Mouse (Mus musculus): ENCODE measurements around the gene Commd4. TPM values are rescaled to one million over a fixed set of nuclear protein-coding genes. Genes with fewer than 3 reads are reported as not detected.
A peak's percentile ranks its signal among the peaks of the same experiment; 100 is the strongest.

Gene Commd4
- polyA plus RNA-seq, 1 experiment from 2014 or later, result 171 TPM

DNA sequence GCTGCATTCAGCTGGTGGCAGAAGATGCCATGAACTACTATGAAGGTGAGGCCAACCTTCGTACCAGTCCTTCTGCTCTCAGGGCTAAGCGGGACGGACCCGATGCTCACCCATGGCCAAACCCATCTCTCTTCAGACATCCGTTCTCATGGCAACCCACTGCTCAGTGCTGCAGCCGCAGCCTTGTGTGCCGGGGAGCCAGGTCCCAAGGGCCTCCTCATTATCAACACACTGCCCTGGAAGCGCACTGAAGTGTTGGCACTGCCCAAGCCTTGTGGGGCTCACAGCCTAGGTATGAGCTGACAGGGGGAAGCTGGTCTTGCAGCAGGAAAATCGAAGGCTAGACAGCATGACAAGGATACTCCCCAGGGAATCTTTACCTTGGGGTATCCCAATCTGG, 19.0 kb downstream of the Commd4 start:
- 93% methylated on average over 9 of the region's 9 CpGs for WGBS
- Histone ChIP-seq H3K36me3 (peaks cover 56% of the 10 kb centered on the region), H3K4me2 (replicated peaks) (no peak overlapping the region), H3K4me3 (no peak overlapping the region), H3K27me3 (no peaks in the 10 kb centered on the region), H3K9ac (replicated peaks) (no peak overlapping the region), H3K9me3 (no peaks in the 10 kb centered on the region), H3K27ac (replicated peaks) (no peak overlapping the region), H3K4me1 (no peaks in the 10 kb centered on the region)
- ATAC-seq (replicated peaks), result no peak

DNA sequence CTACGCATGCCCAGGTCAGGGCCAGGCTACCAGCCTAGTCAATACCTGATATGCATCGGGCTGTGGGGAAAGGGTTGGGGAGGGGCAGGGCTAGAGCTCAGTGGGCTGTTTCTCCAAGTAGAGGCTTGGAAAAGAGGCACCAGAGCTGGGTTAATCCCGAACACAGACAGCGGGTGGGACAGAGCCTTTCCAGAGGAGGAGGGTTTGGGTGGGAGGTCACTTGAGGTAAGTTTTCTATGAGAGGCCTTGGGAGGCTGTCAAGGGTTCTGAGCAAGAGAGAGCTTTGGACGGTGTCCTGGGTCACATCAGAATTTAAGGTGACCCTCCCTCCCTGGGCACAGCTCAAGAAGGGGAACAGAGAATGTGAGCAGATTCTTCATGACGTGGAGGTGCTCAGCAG, 19.6 kb downstream of the Commd4 start:
- H3K4me3 ChIP-seq, result no peak overlapping the region
- no peak for ATAC-seq (replicated peaks)
- no peaks in the 10 kb centered on the region for H3K9me3 ChIP-seq
- H3K4me1 ChIP-seq, result no peaks in the 10 kb centered on the region
- peaks cover 56% of the 10 kb centered on the region for H3K36me3 ChIP-seq
- WGBS, result 93% methylated on average over 6 of the region's 6 CpGs
- no peak overlapping the region for H3K9ac ChIP-seq (replicated peaks)
- no peak overlapping the region for H3K27ac ChIP-seq (replicated peaks)
- no peaks in the 10 kb centered on the region for H3K27me3 ChIP-seq
- H3K4me2 ChIP-seq (replicated peaks), result no peak overlapping the region

GRCm38 (mm10) chr9:57137777-57138176, 20.4 kb downstream of the Commd4 start:
- H3K4me2 ChIP-seq (replicated peaks), result no peak overlapping the region
- no peak overlapping the region for H3K9ac ChIP-seq (replicated peaks)
- H3K9me3 ChIP-seq, result no peaks in the 10 kb centered on the region
- peaks cover 56% of the 10 kb centered on the region for H3K36me3 ChIP-seq
- H3K27ac ChIP-seq (replicated peaks), result no peak overlapping the region
- no peaks in the 10 kb centered on the region for H3K4me1 ChIP-seq
- no peak for ATAC-seq (replicated peaks)
- H3K27me3 ChIP-seq, result no peaks in the 10 kb centered on the region
- WGBS, result 95% methylated on average over 9 of the region's 9 CpGs
- H3K4me3 ChIP-seq, result no peak overlapping the region

DNA sequence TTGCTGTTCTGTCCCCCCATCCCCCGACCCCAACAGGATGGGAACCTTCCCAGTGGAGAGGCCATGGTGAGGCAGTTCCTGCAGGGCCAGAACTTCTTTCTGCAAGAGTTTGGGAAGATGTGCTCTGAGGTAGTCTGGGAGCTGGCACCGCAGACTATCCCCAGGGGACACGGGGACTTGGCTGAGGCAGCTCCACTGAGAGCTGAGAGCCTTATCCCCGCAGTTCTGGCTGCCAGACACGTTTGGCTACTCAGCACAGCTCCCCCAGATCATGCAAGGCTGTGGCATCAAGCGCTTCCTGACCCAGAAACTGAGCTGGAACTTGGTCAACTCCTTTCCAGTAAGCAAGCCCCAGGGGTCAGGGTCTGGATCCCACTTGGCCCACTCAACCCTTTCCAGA, 20.9 kb downstream of the Commd4 start:
- Histone ChIP-seq H3K9ac (replicated peaks) (no peak overlapping the region), H3K4me1 (no peaks in the 10 kb centered on the region), H3K4me2 (replicated peaks) (no peak overlapping the region), H3K4me3 (no peak overlapping the region), H3K36me3 (peaks cover 53% of the 10 kb centered on the region), H3K27me3 (no peaks in the 10 kb centered on the region), H3K27ac (replicated peaks) (no peak overlapping the region), H3K9me3 (no peaks in the 10 kb centered on the region)
- 90% methylated on average over 6 of the region's 6 CpGs for WGBS
- ATAC-seq (replicated peaks), result no peak

GRCm38 (mm10) chr9:57130577-57131433, 27.3 kb downstream of the Commd4 start, which contains the start of gene Man2c1:
Man2c1 (plus strand) TSS chr9:57130690.
- H3K9ac ChIP-seq (replicated peaks), result peak within 1 kb of the TSS; percentile 75
- peak within 1 kb of the TSS; percentile 69 for H3K4me2 ChIP-seq (replicated peaks)
- peaks cover 33% of the 10 kb centered on the region for H3K36me3 ChIP-seq
- peak within 1 kb of the TSS; percentile 65 for H3K4me3 ChIP-seq
- H3K27me3 ChIP-seq, result no peaks in the 10 kb centered on the region
- ATAC-seq (replicated peaks), result peak; percentile 92
- H3K4me1 ChIP-seq, result peaks cover 17% of the 10 kb centered on the region
- H3K9me3 ChIP-seq, result no peaks in the 10 kb centered on the region
- peak within 1 kb of the TSS; percentile 96 for H3K27ac ChIP-seq (replicated peaks)
- under 1% methylated on average over 56 of the region's 58 CpGs for WGBS

GRCm38 (mm10) chr9:57129641-57130040, 28.5 kb downstream of the Commd4 start:
- Histone ChIP-seq H3K9ac (replicated peaks) (peak overlapping the region; percentile 75; the same call in 1 of the 2 replicates), H3K27me3 (no peaks in the 10 kb centered on the region), H3K4me3 (peak overlapping the region; percentile 65), H3K4me1 (peaks cover 17% of the 10 kb centered on the region), H3K9me3 (no peaks in the 10 kb centered on the region), H3K27ac (replicated peaks) (no peak overlapping the region), H3K36me3 (peaks cover 43% of the 10 kb centered on the region), H3K4me2 (replicated peaks) (peak overlapping the region; percentile 69)
- no peak for ATAC-seq (replicated peaks)

DNA sequence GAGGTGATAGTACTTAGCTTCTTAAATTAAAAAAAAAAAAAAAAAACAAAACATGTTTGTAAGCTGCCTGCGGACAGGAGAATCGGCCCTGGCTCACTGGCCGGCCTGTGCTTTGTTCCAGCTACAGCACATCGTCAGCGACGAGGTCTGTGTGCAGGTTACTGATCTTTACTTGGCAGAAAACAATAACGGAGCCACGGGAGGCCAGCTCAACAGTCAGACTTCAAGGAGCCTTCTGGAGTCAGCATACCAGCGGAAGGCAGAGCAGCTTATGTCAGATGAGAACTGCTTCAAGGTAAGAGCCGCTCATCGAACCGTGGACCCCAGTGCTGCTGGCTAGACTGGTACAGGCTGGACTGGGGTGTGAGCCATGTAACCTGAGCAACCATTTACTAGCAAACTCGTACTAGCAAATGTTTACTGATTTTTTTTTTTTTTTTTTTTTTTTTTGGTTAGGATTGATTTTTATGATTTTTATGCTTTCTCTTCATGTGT, 40.8 kb downstream of the Commd4 start:
- H3K27ac ChIP-seq (replicated peaks), result no peak overlapping the region
- no peak overlapping the region for H3K4me3 ChIP-seq
- H3K9ac ChIP-seq (replicated peaks), result no peak overlapping the region
- peaks cover 80% of the 10 kb centered on the region for H3K36me3 ChIP-seq
- H3K27me3 ChIP-seq, result no peaks in the 10 kb centered on the region
- 89% methylated on average over 13 of the region's 13 CpGs for WGBS
- H3K9me3 ChIP-seq, result no peaks in the 10 kb centered on the region
- no peak for ATAC-seq (replicated peaks)
- H3K4me2 ChIP-seq (replicated peaks), result no peak overlapping the region
- H3K4me1 ChIP-seq, result no peaks in the 10 kb centered on the region

Other genes starting within 250 kb of the Commd4 start
- 2.5 and 3.2 TPM in 2 replicates for gene Snx33, start 230.0 kb downstream of the Commd4 start, polyA plus RNA-seq (2015; fragmentation: Nextera tagmentation; extraction: Ambion mirVana)
- 79.2 and 85.0 TPM in 2 replicates for gene Imp3, start 220.9 kb downstream of the Commd4 start, polyA plus RNA-seq (2015; fragmentation: Nextera tagmentation; extraction: Ambion mirVana)
- 29.5 and 31.9 TPM in 2 replicates for gene Snupn, start 207.5 kb downstream of the Commd4 start, polyA plus RNA-seq (2015; fragmentation: Nextera tagmentation; extraction: Ambion mirVana)
- gene Ptpn9, start 163.4 kb downstream of the Commd4 start, polyA plus RNA-seq (2015; fragmentation: Nextera tagmentation; extraction: Ambion mirVana), result 27.5 and 29.0 TPM in 2 replicates
- gene Sin3a, start 86.3 kb downstream of the Commd4 start, polyA plus RNA-seq (2015; fragmentation: Nextera tagmentation; extraction: Ambion mirVana), result 27.6 and 28.0 TPM in 2 replicates
- gene Man2c1, start 27.6 kb downstream of the Commd4 start, polyA plus RNA-seq (2015; fragmentation: Nextera tagmentation; extraction: Ambion mirVana), result 72.4 and 74.3 TPM in 2 replicates
- 7.8 and 8.8 TPM in 2 replicates for gene Neil1, start 10.0 kb downstream of the Commd4 start, polyA plus RNA-seq (2015; fragmentation: Nextera tagmentation; extraction: Ambion mirVana)
- not detected in 2 replicates for gene Trcg1, start 78.2 kb upstream of the Commd4 start, polyA plus RNA-seq (2015; fragmentation: Nextera tagmentation; extraction: Ambion mirVana)
- 5.0 and 5.8 TPM in 2 replicates for gene 1700017B05Rik, start 104.3 kb upstream of the Commd4 start, polyA plus RNA-seq (2015; fragmentation: Nextera tagmentation; extraction: Ambion mirVana)

Data from forebrain, embryonic 15.5 days (tissue).